Mouse (Mus musculus) midbrain, embryonic 11.5 days (tissue): ENCODE measurements around the gene Gpsm1. TPM values are rescaled to one million over a fixed set of nuclear protein-coding genes. Genes with fewer than 3 reads are reported as not detected.

Experiments used
- ATAC-seq: fragments of 200-750 bp; cut with Nextera tagmentation; 2 replicates; pipeline ENCODE4 v1.8.0; 2017; ENCODE audit warnings: moderate TSS enrichment, moderate library complexity; ENCODE audit not compliant: low FRiP score
- DNase-seq: peaks from one replicate; pipeline ENCODE4 v3.0.0; 2015; ENCODE audit warnings: low spot score; ENCODE audit errors: missing footprints
- H3K27ac ChIP-seq: fragments of 300-500 bp; sonication (generic); 2 replicates; pipeline ENCODE4 v1.5.1; 2014; ENCODE audit warnings: low read depth, low read length
- H3K27me3 ChIP-seq: fragments of 300-500 bp; sonication (generic); 2 replicates; pipeline ENCODE4 v1.6.1; 2014; ENCODE audit warnings: mild to moderate bottlenecking, low read length, moderate library complexity, mixed read lengths; ENCODE audit not compliant: control insufficient read depth, insufficient read depth
- H3K36me3 ChIP-seq: fragments of 300-500 bp; sonication (generic); 2 replicates; pipeline ENCODE4 v1.6.1; 2014; ENCODE audit warnings: mild to moderate bottlenecking, low read length, moderate library complexity, mixed read lengths; ENCODE audit not compliant: control insufficient read depth, insufficient read depth
- H3K4me1 ChIP-seq: fragments of 300-500 bp; sonication (generic); 2 replicates; pipeline ENCODE4 v1.6.1; 2014; ENCODE audit warnings: low read length; ENCODE audit not compliant: control insufficient read depth, insufficient read depth
- H3K4me2 ChIP-seq: fragments of 300-500 bp; sonication (generic); 2 replicates; pipeline ENCODE4 v1.6.1; 2014; ENCODE audit warnings: mild to moderate bottlenecking, moderate library complexity
- H3K4me3 ChIP-seq: fragments of 300-500 bp; sonication (generic); 2 replicates; pipeline ENCODE4 v1.5.1; 2014; ENCODE audit warnings: low read depth, low read length
- H3K9ac ChIP-seq: fragments of 300-500 bp; sonication (generic); 2 replicates; pipeline ENCODE4 v1.6.1; 2014; ENCODE audit warnings: low read length
- H3K9me3 ChIP-seq: fragments of 300-500 bp; sonication (generic); 2 replicates; pipeline ENCODE4 v1.6.1; 2016; ENCODE audit warnings: low read length; ENCODE audit not compliant: control insufficient read depth
- WGBS: fragments of 180-500 bp; shearing (Covaris S2); extraction: QIAGEN DNeasy Blood & Tissue Kit; methylation state at CpG from one replicate; pipeline ENCODE4 v1.1.7; 2014; 5-methylcytosine and 5-hydroxymethylcytosine counted together
- polyA plus RNA-seq: library from polyadenylated mRNA; unstranded; fragments of >200 nt; fragmentation: Nextera tagmentation; extraction: Ambion mirVana; gene quantifications from 2 replicates; pipeline ENCODE4 v1.2.1, GENCODE M21; 2014

Gene Gpsm1
- polyA plus RNA-seq, 1 experiment from 2014 or later: 53.3 TPM

- 84% methylated on average over 13 of the region's 13 CpGs for WGBS
- Histone ChIP-seq H3K4me1 (no peaks in the 10 kb centered on the region), H3K36me3 (no peaks in the 10 kb centered on the region), H3K9ac (no peak overlapping the region; the same call in 1 of the 2 replicates), H3K9me3 (no peaks in the 10 kb centered on the region), H3K4me2 (no peak overlapping the region), H3K27ac (no peak overlapping the region), H3K4me3 (no peak overlapping the region), H3K27me3 (no peaks in the 10 kb centered on the region)
- ATAC-seq: no peak
- DNase-seq: no peak
Measured at GRCm38 (mm10) chr2:26358667-26359320, 43.5 kb downstream of the Gpsm1 start.

- no peak for ATAC-seq
- Histone ChIP-seq H3K9ac (no peak overlapping the region), H3K27me3 (no peaks in the 10 kb centered on the region), H3K4me1 (no peaks in the 10 kb centered on the region), H3K9me3 (no peaks in the 10 kb centered on the region), H3K27ac (no peak overlapping the region), H3K36me3 (no peaks in the 10 kb centered on the region; the same call in 1 of the 2 replicates), H3K4me3 (no peak overlapping the region), H3K4me2 (no peak overlapping the region)
- 92% methylated on average over 6 of the region's 6 CpGs for WGBS
- DNase-seq: no peak
Measured at GRCm38 (mm10) chr2:26359983-26360382, 44.7 kb downstream of the Gpsm1 start.

- DNase-seq (no peak), ATAC-seq (no peak)
- H3K9ac ChIP-seq: no peak within 1 kb of the TSS
- no peak within 1 kb of the TSS for H3K4me3 ChIP-seq
- 54% methylated on average over 3 of the region's 3 CpGs for WGBS
- H3K4me2 ChIP-seq: no peak within 1 kb of the TSS
- H3K36me3 ChIP-seq: peaks cover 6% of the 10 kb centered on the region; the same call in 1 of the 2 replicates
- no peaks in the 10 kb centered on the region for H3K4me1 ChIP-seq
- no peak within 1 kb of the TSS for H3K27ac ChIP-seq
- no peaks in the 10 kb centered on the region for H3K9me3 ChIP-seq
- H3K27me3 ChIP-seq: no peaks in the 10 kb centered on the region
Measured at GRCm38 (mm10) chr2:26360772-26361171, 45.5 kb downstream of the Gpsm1 start, which contains the start of gene Card9. Gene Card9, minus strand, starts transcription at chr2:26360918.

GRCm38 (mm10) chr2:26362991-26363390 is 47.7 kb downstream of the Gpsm1 start:
- DNase-seq (no peak), ATAC-seq (no peak)
- H3K36me3 ChIP-seq: peaks cover 23% of the 10 kb centered on the region
- no peak overlapping the region for H3K9ac ChIP-seq
- no peak overlapping the region for H3K4me2 ChIP-seq
- H3K4me1 ChIP-seq: no peaks in the 10 kb centered on the region
- H3K27me3 ChIP-seq: no peaks in the 10 kb centered on the region
- no peak overlapping the region for H3K27ac ChIP-seq
- H3K4me3 ChIP-seq: no peak overlapping the region
- 85% methylated on average over 5 of the region's 5 CpGs for WGBS
- no peaks in the 10 kb centered on the region for H3K9me3 ChIP-seq

GRCm38 (mm10) chr2:26363481-26363880 is 48.2 kb downstream of the Gpsm1 start:
- no peak for ATAC-seq
- no peaks in the 10 kb centered on the region for H3K4me1 ChIP-seq
- WGBS: 95% methylated on average over 5 of the region's 5 CpGs
- H3K36me3 ChIP-seq: peaks cover 23% of the 10 kb centered on the region
- no peak for DNase-seq
- H3K9ac ChIP-seq: no peak overlapping the region
- H3K27me3 ChIP-seq: no peaks in the 10 kb centered on the region
- H3K27ac ChIP-seq: no peak overlapping the region
- no peak overlapping the region for H3K4me3 ChIP-seq
- H3K9me3 ChIP-seq: no peaks in the 10 kb centered on the region
- no peak overlapping the region for H3K4me2 ChIP-seq

GRCm38 (mm10) chr2:26364738-26365465 is 49.6 kb downstream of the Gpsm1 start:
- ATAC-seq (no peak), DNase-seq (no peak)
- Histone ChIP-seq H3K36me3 (peaks cover 23% of the 10 kb centered on the region), H3K4me1 (no peaks in the 10 kb centered on the region), H3K9ac (no peak overlapping the region), H3K4me2 (no peak overlapping the region), H3K9me3 (no peaks in the 10 kb centered on the region), H3K27me3 (no peaks in the 10 kb centered on the region), H3K27ac (no peak overlapping the region), H3K4me3 (no peak overlapping the region)
- 89% methylated on average over 10 of the region's 10 CpGs for WGBS

- Histone ChIP-seq H3K4me2 (no peak overlapping the region), H3K27ac (no peak overlapping the region), H3K36me3 (peaks cover 26% of the 10 kb centered on the region), H3K4me3 (no peak overlapping the region), H3K4me1 (no peaks in the 10 kb centered on the region), H3K9me3 (no peaks in the 10 kb centered on the region), H3K9ac (no peak overlapping the region), H3K27me3 (no peaks in the 10 kb centered on the region)
- 96% methylated on average over 6 of the region's 6 CpGs for WGBS
- DNase-seq (no peak), ATAC-seq (no peak)
Measured at GRCm38 (mm10) chr2:26367911-26368310, 52.6 kb downstream of the Gpsm1 start.

- DNase-seq: no peak
- Histone ChIP-seq H3K4me2 (no peak overlapping the region), H3K9me3 (no peaks in the 10 kb centered on the region), H3K36me3 (peaks cover 29% of the 10 kb centered on the region), H3K9ac (no peak overlapping the region), H3K27me3 (no peaks in the 10 kb centered on the region), H3K4me1 (no peaks in the 10 kb centered on the region), H3K4me3 (no peak overlapping the region), H3K27ac (no peak overlapping the region)
- ATAC-seq: no peak
- 86% methylated on average over 1 of the region's 1 CpGs for WGBS
Measured at GRCm38 (mm10) chr2:26368572-26368971, 53.3 kb downstream of the Gpsm1 start.

GRCm38 (mm10) chr2:26372396-26372795 is 57.1 kb downstream of the Gpsm1 start:
- Histone ChIP-seq H3K27ac (no peak overlapping the region), H3K9me3 (no peaks in the 10 kb centered on the region), H3K27me3 (no peaks in the 10 kb centered on the region), H3K36me3 (peaks cover 23% of the 10 kb centered on the region), H3K4me2 (no peak overlapping the region), H3K9ac (no peak overlapping the region), H3K4me3 (no peak overlapping the region), H3K4me1 (no peaks in the 10 kb centered on the region)
- WGBS: 91% methylated on average over 8 of the region's 8 CpGs
- ATAC-seq (no peak), DNase-seq (no peak)
